Mouse (Mus musculus) left cerebral cortex, postnatal 4 days (tissue): ENCODE data around the gene Cerk. TPM values are rescaled to one million over a fixed set of nuclear protein-coding genes. Genes with fewer than 3 reads are reported as not detected.
A peak's percentile ranks its signal among the peaks of the same experiment; 100 is the strongest.

Experiments used
- DNase-seq: peaks from one replicate; pipeline ENCODE4 v3.0.0-alpha.2; 2022
- intact Hi-C: fragments of 180-260 bp; cut with DNase I; formaldehyde crosslinking; loops from one replicate; pipeline ENCODE4 v1.15.1; 2025
- total RNA-seq, 2 experiments: library from RNA; stranded (reverse); gene quantifications; 2 replicates each; pipeline ENCODE4 v1.2.3; 2021

The Cerk gene
- total RNA-seq, 2 experiments from 2014 or later = 29.0 to 31.4 TPM

DNA sequence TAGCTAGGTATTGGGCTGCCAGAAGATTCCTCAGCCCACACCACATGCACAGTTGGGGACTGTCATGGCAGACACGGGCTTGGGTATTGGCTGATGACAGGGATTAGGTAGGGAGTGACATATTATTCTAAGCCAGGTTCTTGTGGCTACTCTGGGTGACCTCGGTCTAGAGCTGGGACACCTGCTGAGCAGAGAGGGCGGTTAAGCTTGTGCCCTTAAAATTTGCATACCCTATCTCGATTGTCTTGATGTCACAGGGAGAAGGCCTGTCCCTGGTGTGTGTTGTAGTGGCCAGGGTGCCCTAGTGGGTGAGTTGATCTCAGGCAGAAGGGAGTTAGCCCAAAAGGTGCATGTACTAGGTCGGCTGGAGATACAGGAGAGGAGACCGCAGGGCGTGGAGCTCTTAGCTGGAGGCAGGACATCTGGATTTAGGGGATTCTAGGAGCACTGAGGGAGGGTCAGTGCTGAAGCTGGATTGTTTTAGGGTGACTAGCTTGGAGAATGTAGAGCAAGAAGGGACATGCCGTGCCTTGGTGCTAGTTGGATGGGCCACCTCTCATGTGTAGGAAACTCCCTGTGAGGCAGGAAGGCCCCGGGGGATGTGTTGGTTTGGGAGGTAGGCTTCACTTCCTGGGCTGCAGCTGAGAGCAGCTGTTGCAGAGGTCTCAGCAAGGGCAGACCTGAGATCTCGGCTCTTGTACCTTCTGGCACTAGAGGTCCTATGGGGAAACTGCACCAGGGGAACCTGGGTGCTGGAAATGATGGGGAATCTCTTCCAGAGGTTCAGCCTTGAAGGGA lies 91.4 kb downstream of the Cerk start:
- intact Hi-C loops = no loop called here
- DNase-seq = no peak

DNA sequence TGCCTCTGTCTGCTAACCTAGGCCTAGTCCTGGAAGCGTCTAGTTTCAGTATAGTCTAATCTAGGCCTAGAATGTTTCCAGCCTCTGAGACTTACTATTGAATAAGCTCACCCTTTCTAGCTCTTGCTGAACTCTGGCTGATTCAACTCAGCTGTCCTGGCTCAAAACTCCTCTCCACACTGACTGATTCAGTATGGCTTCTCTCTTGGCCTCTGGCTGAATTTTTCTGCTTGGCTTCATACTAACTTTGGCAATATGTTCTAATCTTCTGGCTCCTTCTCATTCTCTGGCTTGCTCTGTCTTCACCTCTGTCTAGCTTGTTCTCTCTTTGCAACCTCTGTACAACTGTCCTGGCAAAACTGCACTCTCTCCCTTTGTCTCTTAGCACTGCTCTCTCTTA lies 92.7 kb downstream of the Cerk start:
- no peak for DNase-seq
- intact Hi-C loops = no loop called here

DNA sequence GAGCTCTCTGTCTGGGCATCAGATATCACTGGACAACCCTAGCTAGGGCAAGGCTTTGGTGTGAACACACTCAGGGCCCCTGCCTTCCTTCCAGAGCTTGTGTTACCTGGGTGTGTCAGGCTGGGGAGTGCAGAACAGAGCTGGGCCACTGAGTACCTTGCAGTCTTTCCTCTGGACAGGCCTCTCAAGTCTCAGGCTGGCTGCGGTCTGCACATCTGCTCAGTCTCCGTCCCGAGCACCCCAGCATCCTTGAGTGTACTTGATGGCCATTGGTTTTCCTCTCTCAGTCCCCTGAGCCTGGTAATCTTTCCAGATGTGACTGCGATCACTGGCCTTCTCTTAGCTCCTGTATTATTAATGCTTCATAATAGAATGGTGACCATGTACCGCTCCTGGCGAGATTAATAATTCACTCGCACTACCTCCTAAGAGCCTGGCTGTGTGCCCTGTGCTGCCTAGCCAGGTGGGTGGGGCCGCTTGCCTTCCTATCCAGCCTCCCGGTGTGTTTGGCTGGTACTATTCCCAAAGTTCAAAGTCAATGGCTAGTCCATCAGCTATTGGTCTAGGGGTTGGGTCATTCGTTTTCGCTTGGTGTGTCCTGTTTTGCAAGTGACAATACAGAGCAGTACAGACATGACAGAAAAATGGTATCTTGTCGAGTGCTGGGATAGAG lies 93.8 kb downstream of the Cerk start:
- no peak for DNase-seq
- intact Hi-C loops = no loop called here

DNA sequence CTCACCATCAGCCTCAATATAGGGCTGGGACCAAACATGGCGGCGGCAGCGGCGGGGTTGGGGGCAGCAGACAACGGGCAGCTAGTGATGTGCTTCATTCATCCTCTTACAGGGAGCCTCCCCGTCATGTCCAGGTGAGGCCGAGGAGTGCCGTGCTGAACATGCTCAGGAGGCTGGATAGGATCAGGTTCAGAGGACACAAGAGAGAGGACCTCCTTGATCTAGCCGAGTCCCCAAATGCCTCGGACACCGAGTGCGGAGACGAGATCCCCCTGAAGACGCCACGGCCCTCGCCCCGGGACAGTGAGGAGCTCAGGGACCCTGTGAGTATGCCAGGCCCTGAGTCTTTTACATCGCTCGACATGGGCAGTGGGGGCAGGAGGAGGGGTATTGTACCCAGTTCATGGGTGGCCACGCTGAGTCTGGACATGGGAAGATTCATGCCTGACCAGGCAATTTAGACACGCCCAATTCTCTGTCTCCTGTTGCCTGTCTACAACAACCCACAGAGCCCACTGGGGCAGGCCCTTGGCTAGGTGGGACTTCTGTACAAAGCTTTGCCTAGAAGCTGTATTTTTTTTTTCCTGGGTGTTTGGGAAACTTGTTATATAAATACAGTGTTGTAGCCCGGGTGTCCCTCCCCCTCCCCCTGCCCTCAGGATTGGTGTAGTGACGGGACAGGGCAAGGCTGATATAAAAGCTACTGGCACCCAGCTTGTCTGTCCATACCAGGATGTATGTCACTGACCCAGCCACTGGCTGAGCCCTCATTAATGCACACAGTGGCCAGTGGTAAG lies 94.5 kb downstream of the Cerk start:
- intact Hi-C loops = no loop called here

DNA sequence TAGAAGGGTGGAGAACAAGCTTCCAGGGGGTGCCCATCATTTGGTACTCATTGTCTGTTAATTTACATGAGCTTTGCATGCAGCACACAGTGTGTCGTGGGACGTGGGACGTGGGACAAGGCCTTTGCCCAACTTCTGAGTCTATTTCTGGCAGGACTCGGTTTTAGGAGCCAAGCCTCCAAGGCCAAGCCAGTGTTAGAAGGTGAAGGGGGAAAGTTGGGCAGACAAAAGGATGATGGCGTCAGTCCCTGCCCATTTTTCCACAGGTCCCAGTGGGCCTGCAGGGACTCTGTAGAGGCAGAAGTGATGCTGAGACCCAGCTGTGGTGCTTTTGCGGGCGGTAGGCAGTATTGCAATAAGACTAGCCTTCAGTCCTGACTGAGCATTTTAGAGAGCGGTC lies 95.4 kb downstream of the Cerk start:
- intact Hi-C loops = no loop called here
- no peak for DNase-seq

More for the DNA sequence above, 94.5 kb downstream of the Cerk start:
- DNase-seq = no peak

DNA sequence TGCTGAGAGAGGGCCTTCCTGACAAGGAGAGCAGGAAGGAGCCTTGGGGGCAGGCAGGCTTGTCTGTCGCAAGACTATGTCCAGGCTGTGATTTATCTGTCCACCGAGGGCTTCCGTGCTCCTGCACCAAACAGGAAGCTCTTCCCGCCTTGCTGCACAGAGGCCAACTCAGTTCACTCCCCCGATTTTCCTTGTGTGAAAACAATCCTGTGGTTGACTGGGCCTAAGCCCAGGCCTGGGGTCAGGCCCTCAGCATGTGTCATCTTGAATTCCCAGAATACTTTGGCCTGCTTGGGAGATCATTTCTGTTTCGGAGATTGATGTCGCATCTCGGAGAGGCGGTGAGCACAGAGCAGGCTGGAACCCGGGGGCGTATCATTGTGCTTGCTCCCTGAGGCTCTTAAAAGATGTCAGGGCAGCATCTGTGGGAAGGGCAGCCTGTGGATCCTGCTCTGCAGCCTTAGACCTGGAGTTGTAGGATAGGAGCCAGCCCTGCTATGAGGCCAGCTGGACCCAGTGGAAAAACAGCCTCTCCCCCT lies 95.9 kb downstream of the Cerk start:
- DNase-seq = peak; percentile 30
- intact Hi-C loops = no loop called here

Other genes starting within 250 kb of the Cerk start
- 1 to 10 TPM; 5.0 to 5.2 TPM for gene Celsr1, start 152.4 kb downstream of the Cerk start, total RNA-seq
- gene Gramd4, start 128.4 kb downstream of the Cerk start, total RNA-seq = 10 to 100 TPM; 52.0 to 57.8 TPM
- gene Tbc1d22a, start 28.3 kb upstream of the Cerk start, total RNA-seq = 10 to 100 TPM; 17.9 to 19.3 TPM